Mouse (Mus musculus) midbrain, embryonic 15.5 days (tissue): Measurements from ENCODE around the gene Erc1. TPM values are rescaled to one million over a fixed set of nuclear protein-coding genes. Genes with fewer than 3 reads are reported as not detected.
"Not testable (repeated sequence)": the region's sequence is repeated elsewhere in the genome, so short reads cannot be mapped to it uniquely, and the experiment has no call there.

ENCODE experiments used
- ATAC-seq: fragments of 200-750 bp; cut with Nextera tagmentation; replicated peaks from 2 replicates; pipeline ENCODE4 v1.8.0; 2017; ENCODE audit warnings: moderate TSS enrichment
- H3K27ac ChIP-seq: fragments of 300-500 bp; sonication (generic); 2 replicates; pipeline ENCODE4 v1.5.1; 2015; ENCODE audit warnings: mild to moderate bottlenecking, inconsistent platforms
- H3K27me3 ChIP-seq: fragments of 300-500 bp; sonication (generic); replicated peaks from 2 replicates; pipeline ENCODE4 v1.6.1; 2015; ENCODE audit warnings: inconsistent platforms
- H3K36me3 ChIP-seq: fragments of 300-500 bp; sonication (generic); replicated peaks from 2 replicates; pipeline ENCODE4 v1.6.1; 2015; ENCODE audit warnings: inconsistent platforms
- H3K4me1 ChIP-seq: fragments of 300-500 bp; sonication (generic); 2 replicates; pipeline ENCODE4 v1.6.1; 2015; ENCODE audit warnings: inconsistent platforms
- H3K4me2 ChIP-seq: fragments of 300-500 bp; sonication (generic); 2 replicates; pipeline ENCODE4 v1.6.1; 2015; ENCODE audit warnings: inconsistent platforms, mild to moderate bottlenecking, moderate library complexity
- H3K4me3 ChIP-seq: fragments of 300-500 bp; sonication (generic); 2 replicates; pipeline ENCODE4 v1.5.1; 2015; ENCODE audit warnings: mild to moderate bottlenecking, inconsistent platforms
- H3K9ac ChIP-seq: fragments of 300-500 bp; sonication (generic); 2 replicates; pipeline ENCODE4 v1.6.1; 2015; ENCODE audit warnings: mild to moderate bottlenecking, inconsistent platforms
- H3K9me3 ChIP-seq: fragments of 300-500 bp; sonication (generic); 2 replicates; pipeline ENCODE4 v1.6.1; 2016; ENCODE audit warnings: inconsistent platforms
- WGBS: fragments of 180-500 bp; shearing (Covaris S2); methylation state at CpG from one replicate; pipeline ENCODE4 v1.1.7; 2015; ENCODE audit warnings: mixed read lengths; 5-methylcytosine and 5-hydroxymethylcytosine counted together
- polyA plus RNA-seq: library from polyadenylated mRNA; unstranded; fragments of >200 nt; fragmentation: Nextera tagmentation; extraction: Ambion mirVana; gene quantifications from 2 replicates; pipeline ENCODE4 v1.2.1, GENCODE M21; 2015

Gene Erc1
- polyA plus RNA-seq, 1 experiment from 2014 or later, result 58.9 TPM

GRCm38 (mm10) chr6:119680746-119681145, 167.2 kb downstream of the Erc1 start:
- Histone ChIP-seq H3K9me3 (no peaks in the 10 kb centered on the region), H3K27me3 (no peaks in the 10 kb centered on the region), H3K4me3 (no peak overlapping the region), H3K36me3 (0 out of 2 replicates have a peak, but pooled peaks cover 4% of the 10 kb centered on the region), H3K4me1 (no peaks in the 10 kb centered on the region), H3K9ac (no peak overlapping the region), H3K4me2 (no peak overlapping the region), H3K27ac (no peak overlapping the region)
- ATAC-seq, result no peak
- WGBS, result 85% methylated on average over 2 of the region's 2 CpGs

- no peak overlapping the region for H3K27ac ChIP-seq
- no peak for ATAC-seq
- 90% methylated on average over 7 of the region's 7 CpGs for WGBS
- no peak overlapping the region for H3K4me2 ChIP-seq
- H3K27me3 ChIP-seq, result no peaks in the 10 kb centered on the region
- H3K36me3 ChIP-seq, result 0 out of 2 replicates have a peak, but pooled peaks cover 4% of the 10 kb centered on the region
- no peak overlapping the region for H3K4me3 ChIP-seq
- no peaks in the 10 kb centered on the region for H3K9me3 ChIP-seq
- no peaks in the 10 kb centered on the region for H3K4me1 ChIP-seq
- H3K9ac ChIP-seq, result no peak overlapping the region
Measured at GRCm38 (mm10) chr6:119674811-119675209, 173.2 kb downstream of the Erc1 start.

GRCm38 (mm10) chr6:119674201-119674810, 173.7 kb downstream of the Erc1 start:
- Histone ChIP-seq H3K36me3 (0 out of 2 replicates have a peak, but pooled peaks cover 4% of the 10 kb centered on the region), H3K4me1 (no peaks in the 10 kb centered on the region), H3K9ac (no peak overlapping the region), H3K27me3 (no peaks in the 10 kb centered on the region), H3K4me3 (no peak overlapping the region), H3K27ac (peak overlapping the region; percentile 58), H3K4me2 (no peak overlapping the region), H3K9me3 (no peaks in the 10 kb centered on the region)
- ATAC-seq, result no peak
- 67% methylated on average over 5 of the region's 5 CpGs for WGBS

- Histone ChIP-seq H3K36me3 (no peaks in the 10 kb centered on the region), H3K4me1 (no peaks in the 10 kb centered on the region), H3K27me3 (no peaks in the 10 kb centered on the region), H3K4me2 (no peak overlapping the region), H3K9me3 (no peaks in the 10 kb centered on the region), H3K9ac (no peak overlapping the region), H3K27ac (no peak overlapping the region), H3K4me3 (no peak overlapping the region)
- WGBS, result 77% methylated on average over 3 of the region's 3 CpGs
- ATAC-seq, result no peak
Measured at GRCm38 (mm10) chr6:119669746-119670145, 178.2 kb downstream of the Erc1 start.

- WGBS, result 90% methylated on average over 2 of the region's 2 CpGs
- ATAC-seq, result no peak
Measured at GRCm38 (mm10) chr6:119662936-119663335, 185.0 kb downstream of the Erc1 start.

GRCm38 (mm10) chr6:119661081-119661493, 186.9 kb downstream of the Erc1 start:
- no peak overlapping the region for H3K27ac ChIP-seq
- no peaks in the 10 kb centered on the region for H3K36me3 ChIP-seq
- no peak overlapping the region for H3K4me2 ChIP-seq
- no peaks in the 10 kb centered on the region for H3K4me1 ChIP-seq
- H3K9ac ChIP-seq, result no peak overlapping the region
- no peak overlapping the region for H3K4me3 ChIP-seq
- no peaks in the 10 kb centered on the region for H3K27me3 ChIP-seq
- no peaks in the 10 kb centered on the region for H3K9me3 ChIP-seq
- WGBS, result 81% methylated on average over 3 of the region's 3 CpGs
- ATAC-seq, result no peak

More at GRCm38 (mm10) chr6:119662936-119663335, 185.0 kb downstream of the Erc1 start:
- H3K4me3 ChIP-seq, result no peak overlapping the region
- no peaks in the 10 kb centered on the region for H3K27me3 ChIP-seq
- no peak overlapping the region for H3K27ac ChIP-seq
- no peak overlapping the region for H3K9ac ChIP-seq
- no peaks in the 10 kb centered on the region for H3K4me1 ChIP-seq
- H3K9me3 ChIP-seq, result no peaks in the 10 kb centered on the region
- no peak overlapping the region for H3K4me2 ChIP-seq
- no peaks in the 10 kb centered on the region for H3K36me3 ChIP-seq

GRCm38 (mm10) chr6:119658441-119658840, 189.5 kb downstream of the Erc1 start:
- Histone ChIP-seq H3K9me3 (no peaks in the 10 kb centered on the region), H3K27me3 (no peaks in the 10 kb centered on the region), H3K4me1 (no peaks in the 10 kb centered on the region), H3K27ac (no peak overlapping the region), H3K4me3 (no peak overlapping the region), H3K36me3 (no peaks in the 10 kb centered on the region), H3K4me2 (no peak overlapping the region), H3K9ac (no peak overlapping the region)
- WGBS, result 91% methylated on average over 2 of the region's 2 CpGs
- no peak for ATAC-seq

- H3K27ac ChIP-seq, result no peak overlapping the region
- H3K4me1 ChIP-seq, result no peaks in the 10 kb centered on the region
- no peaks in the 10 kb centered on the region for H3K27me3 ChIP-seq
- no peaks in the 10 kb centered on the region for H3K36me3 ChIP-seq
- H3K4me2 ChIP-seq, result no peak overlapping the region
- no peaks in the 10 kb centered on the region for H3K9me3 ChIP-seq
- no peak overlapping the region for H3K9ac ChIP-seq
- no peak overlapping the region for H3K4me3 ChIP-seq
- no peak for ATAC-seq
- WGBS, result 93% methylated on average over 7 of the region's 7 CpGs
Measured at GRCm38 (mm10) chr6:119657418-119658178, 190.4 kb downstream of the Erc1 start.

GRCm38 (mm10) chr6:119654777-119655176, 193.2 kb downstream of the Erc1 start:
- not testable (repeated sequence) for H3K27ac ChIP-seq, H3K4me3 ChIP-seq, H3K9me3 ChIP-seq, H3K36me3 ChIP-seq, H3K4me1 ChIP-seq, ATAC-seq, H3K27me3 ChIP-seq, H3K4me2 ChIP-seq, H3K9ac ChIP-seq
- WGBS, result 96% methylated on average over 2 of the region's 2 CpGs

GRCm38 (mm10) chr6:119643880-119644460, 204.0 kb downstream of the Erc1 start:
- Histone ChIP-seq H3K4me3 (no peak overlapping the region), H3K9me3 (no peaks in the 10 kb centered on the region), H3K4me2 (no peak overlapping the region), H3K27ac (no peak overlapping the region), H3K27me3 (no peaks in the 10 kb centered on the region), H3K9ac (no peak overlapping the region), H3K4me1 (no peaks in the 10 kb centered on the region), H3K36me3 (no peaks in the 10 kb centered on the region)
- 86% methylated on average over 14 of the region's 14 CpGs for WGBS
- no peak for ATAC-seq

- WGBS, result 88% methylated on average over 7 of the region's 7 CpGs
Measured at GRCm38 (mm10) chr6:119643178-119643728, 204.7 kb downstream of the Erc1 start.

GRCm38 (mm10) chr6:119642718-119643117, 205.2 kb downstream of the Erc1 start:
- Histone ChIP-seq H3K27me3 (no peaks in the 10 kb centered on the region), H3K9me3 (no peaks in the 10 kb centered on the region), H3K27ac (no peak overlapping the region), H3K4me1 (no peaks in the 10 kb centered on the region), H3K36me3 (no peaks in the 10 kb centered on the region), H3K4me2 (no peak overlapping the region), H3K4me3 (no peak overlapping the region), H3K9ac (no peak overlapping the region)
- no peak for ATAC-seq
- 87% methylated on average over 2 of the region's 2 CpGs for WGBS

More at GRCm38 (mm10) chr6:119643178-119643728, 204.7 kb downstream of the Erc1 start:
- H3K27ac ChIP-seq, result no peak overlapping the region
- ATAC-seq, result no peak
- no peaks in the 10 kb centered on the region for H3K9me3 ChIP-seq
- H3K4me3 ChIP-seq, result no peak overlapping the region
- H3K36me3 ChIP-seq, result no peaks in the 10 kb centered on the region
- no peaks in the 10 kb centered on the region for H3K27me3 ChIP-seq
- no peak overlapping the region for H3K4me2 ChIP-seq
- no peak overlapping the region for H3K9ac ChIP-seq
- H3K4me1 ChIP-seq, result no peaks in the 10 kb centered on the region
